Mouse (Mus musculus) limb, embryonic 13.5 days (tissue): ENCODE measurements at regions not wholly inside any gene's neighbourhood (a gene's known extent, or its start where the extent isn't known, plus 50 kb on each side); places are given as distances from the start of the nearest gene placed in this dataset.

Source experiments
- ATAC-seq: fragments of 200-750 bp; cut with Nextera tagmentation; 2 replicates; pipeline ENCODE4 v1.8.0; 2017; ENCODE audit warnings: low read depth, moderate number of reproducible peaks, moderate TSS enrichment; ENCODE audit not compliant: low FRiP score
- H3K27ac ChIP-seq: fragments of 300-500 bp; sonication (generic); 2 replicates; pipeline ENCODE4 v1.5.1; 2015; ENCODE audit warnings: inconsistent platforms, mild to moderate bottlenecking, moderate library complexity
- H3K27me3 ChIP-seq: fragments of 300-500 bp; sonication (generic); 2 replicates; pipeline ENCODE4 v1.6.1; 2015; ENCODE audit warnings: mild to moderate bottlenecking, inconsistent platforms
- H3K36me3 ChIP-seq: fragments of 300-500 bp; sonication (generic); 2 replicates; pipeline ENCODE4 v1.6.1; 2015; ENCODE audit warnings: inconsistent platforms, mild to moderate bottlenecking, moderate library complexity
- H3K4me1 ChIP-seq: fragments of 300-500 bp; sonication (generic); 2 replicates; pipeline ENCODE4 v1.6.1; 2015; ENCODE audit warnings: inconsistent platforms
- H3K4me2 ChIP-seq: fragments of 300-500 bp; sonication (generic); replicated peaks from 2 replicates; pipeline ENCODE4 v1.6.1; 2015; ENCODE audit warnings: inconsistent platforms, mild to moderate bottlenecking, moderate library complexity
- H3K4me3 ChIP-seq: fragments of 300-500 bp; sonication (generic); 2 replicates; pipeline ENCODE4 v1.5.1; 2015; ENCODE audit warnings: moderate library complexity, mild to moderate bottlenecking, inconsistent platforms
- H3K9ac ChIP-seq: fragments of 300-500 bp; sonication (generic); 2 replicates; pipeline ENCODE4 v1.6.1; 2015; ENCODE audit warnings: mild to moderate bottlenecking, inconsistent platforms
- H3K9me3 ChIP-seq: fragments of 300-500 bp; sonication (generic); 2 replicates; pipeline ENCODE4 v1.6.1; 2016; ENCODE audit warnings: inconsistent platforms
- WGBS: fragments of 180-500 bp; shearing (Covaris S2); methylation state at CpG from one replicate; pipeline ENCODE4 v1.1.7; 2015; 5-methylcytosine and 5-hydroxymethylcytosine counted together

DNA sequence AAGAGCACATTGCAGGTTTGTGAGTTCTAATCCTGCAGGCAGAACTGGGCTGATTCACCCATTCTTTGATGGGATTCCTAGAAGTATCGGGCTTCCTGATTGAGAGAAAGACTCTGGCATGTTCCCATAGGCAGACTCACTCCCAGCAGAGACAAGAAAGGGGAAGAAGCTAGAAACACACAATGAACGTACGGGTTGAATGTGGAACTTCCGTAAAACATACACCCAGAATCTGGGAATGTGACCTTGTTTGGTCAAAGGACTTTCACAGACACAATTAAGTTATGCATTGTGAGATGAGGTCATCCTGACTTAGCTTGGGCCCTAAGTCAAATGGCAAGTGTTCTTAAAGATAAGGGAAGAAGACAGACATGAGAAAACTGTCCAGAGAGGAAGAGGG, 86.6 kb upstream of the Klf3 start:
- Histone ChIP-seq H3K4me2 (no peak overlapping the region), H3K27ac (no peak overlapping the region), H3K4me1 (no peaks in the 10 kb centered on the region), H3K9me3 (no peaks in the 10 kb centered on the region), H3K9ac (no peak overlapping the region), H3K27me3 (no peaks in the 10 kb centered on the region), H3K36me3 (no peaks in the 10 kb centered on the region), H3K4me3 (no peak overlapping the region)
- no peak for ATAC-seq
- WGBS, result 88% methylated on average over 4 of the region's 4 CpGs

DNA sequence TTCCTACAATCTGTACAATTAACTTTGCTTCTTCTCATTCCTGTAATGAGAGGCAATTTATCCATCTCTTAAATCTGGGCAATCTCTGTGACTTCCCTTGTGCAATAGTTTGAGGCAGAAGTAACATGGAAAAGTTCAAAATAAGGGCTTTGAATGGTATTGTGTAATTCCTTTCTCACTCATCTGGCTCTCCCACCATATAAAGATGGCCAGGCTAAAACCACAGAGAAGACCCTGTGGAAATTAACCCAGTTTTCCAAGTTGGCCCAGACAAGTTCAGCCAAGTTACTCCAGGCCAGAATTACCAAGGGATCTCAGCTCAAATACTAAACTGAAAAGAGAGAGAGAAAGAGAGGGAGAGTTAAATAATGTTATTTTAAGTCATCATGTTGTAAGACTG, 81.0 kb upstream of the Klf3 start:
- Histone ChIP-seq H3K36me3 (no peaks in the 10 kb centered on the region), H3K4me2 (no peak overlapping the region), H3K9me3 (peaks cover 5% of the 10 kb centered on the region; the same call in 1 of the 2 replicates), H3K4me3 (no peak overlapping the region), H3K4me1 (no peaks in the 10 kb centered on the region), H3K9ac (no peak overlapping the region), H3K27ac (no peak overlapping the region), H3K27me3 (no peaks in the 10 kb centered on the region)
- ATAC-seq, result no peak

DNA sequence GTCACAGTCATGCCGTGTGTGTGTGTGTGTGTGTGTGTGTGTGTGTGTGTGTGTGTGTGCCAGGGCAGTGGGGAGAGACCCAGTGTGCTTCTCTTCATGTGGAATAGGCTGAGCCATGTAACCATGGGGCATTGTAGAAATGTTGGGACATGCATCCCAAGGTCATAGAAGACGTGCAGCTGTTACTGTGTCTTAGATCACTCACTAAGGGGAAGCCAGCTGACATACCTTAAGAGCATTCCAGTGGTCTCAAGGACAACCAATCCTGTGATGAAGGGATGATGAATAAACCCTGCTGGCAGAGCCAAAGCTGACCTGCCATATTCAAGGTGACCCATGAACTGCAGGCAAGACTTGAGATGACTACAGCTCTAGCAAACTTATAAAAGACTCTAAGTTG, 75.3 kb upstream of the Klf3 start:
- H3K4me2 ChIP-seq, result no peak overlapping the region
- H3K9ac ChIP-seq, result no peak overlapping the region
- H3K4me3 ChIP-seq, result no peak overlapping the region
- WGBS, result 70% methylated on average over 2 of the region's 2 CpGs
- peaks cover 5% of the 10 kb centered on the region; the same call in 1 of the 2 replicates for H3K9me3 ChIP-seq
- ATAC-seq, result no peak
- no peaks in the 10 kb centered on the region for H3K4me1 ChIP-seq
- no peak overlapping the region for H3K27ac ChIP-seq
- no peaks in the 10 kb centered on the region for H3K36me3 ChIP-seq
- no peaks in the 10 kb centered on the region for H3K27me3 ChIP-seq

DNA sequence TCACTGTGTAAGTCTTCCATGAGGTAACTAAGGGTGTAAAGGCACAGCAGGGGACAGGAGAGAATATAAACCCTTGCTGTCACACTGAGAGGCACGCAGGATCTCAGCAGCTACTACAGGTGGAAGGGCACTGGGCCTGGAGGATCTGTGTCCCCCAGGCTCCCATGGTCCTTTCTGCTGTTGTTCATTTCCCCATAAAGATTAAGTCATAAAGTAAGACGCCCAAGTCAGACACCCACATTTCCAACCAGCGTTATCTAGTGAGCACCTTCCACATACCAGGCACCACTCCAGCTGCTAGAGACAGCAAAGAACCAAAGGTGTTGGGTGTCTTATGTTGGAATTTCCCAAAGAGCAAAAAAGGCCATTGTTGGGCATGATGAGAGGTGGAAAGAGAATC, 70.8 kb upstream of the Klf3 start:
- H3K27me3 ChIP-seq, result no peaks in the 10 kb centered on the region
- H3K4me1 ChIP-seq, result peaks cover under 1% of the 10 kb centered on the region; the same call in 1 of the 2 replicates
- H3K4me3 ChIP-seq, result no peak overlapping the region
- no peaks in the 10 kb centered on the region for H3K36me3 ChIP-seq
- no peaks in the 10 kb centered on the region for H3K9me3 ChIP-seq
- no peak overlapping the region for H3K4me2 ChIP-seq
- H3K9ac ChIP-seq, result no peak overlapping the region
- 80% methylated on average over 3 of the region's 3 CpGs for WGBS
- no peak for ATAC-seq
- no peak overlapping the region for H3K27ac ChIP-seq

DNA sequence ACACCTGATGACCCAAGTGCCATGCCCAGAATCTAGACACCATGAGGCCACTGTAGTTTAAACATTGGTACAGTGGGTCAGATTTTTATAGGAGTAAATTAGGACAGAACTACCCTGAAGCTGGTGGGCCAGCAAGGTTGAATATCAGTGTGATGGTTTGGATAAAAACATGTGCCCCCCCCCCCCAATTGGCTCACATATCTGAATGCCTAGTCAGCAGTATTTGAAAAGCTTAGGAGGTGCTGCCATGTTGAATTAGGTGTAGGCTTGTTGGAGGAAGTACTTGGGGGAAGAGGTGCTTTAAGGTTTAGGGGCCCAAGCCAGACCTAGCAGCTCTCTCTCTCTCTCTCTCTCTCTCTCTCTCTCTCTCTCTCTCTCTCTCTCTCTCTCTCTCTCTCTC, 66.2 kb upstream of the Klf3 start:
- no peak for ATAC-seq
- peaks cover 29% of the 10 kb centered on the region for H3K4me1 ChIP-seq
- no peaks in the 10 kb centered on the region for H3K9me3 ChIP-seq
- no peaks in the 10 kb centered on the region for H3K36me3 ChIP-seq
- H3K4me3 ChIP-seq, result no peak overlapping the region
- no peak overlapping the region for H3K9ac ChIP-seq
- H3K4me2 ChIP-seq, result no peak overlapping the region
- no peaks in the 10 kb centered on the region for H3K27me3 ChIP-seq
- H3K27ac ChIP-seq, result no peak overlapping the region

DNA sequence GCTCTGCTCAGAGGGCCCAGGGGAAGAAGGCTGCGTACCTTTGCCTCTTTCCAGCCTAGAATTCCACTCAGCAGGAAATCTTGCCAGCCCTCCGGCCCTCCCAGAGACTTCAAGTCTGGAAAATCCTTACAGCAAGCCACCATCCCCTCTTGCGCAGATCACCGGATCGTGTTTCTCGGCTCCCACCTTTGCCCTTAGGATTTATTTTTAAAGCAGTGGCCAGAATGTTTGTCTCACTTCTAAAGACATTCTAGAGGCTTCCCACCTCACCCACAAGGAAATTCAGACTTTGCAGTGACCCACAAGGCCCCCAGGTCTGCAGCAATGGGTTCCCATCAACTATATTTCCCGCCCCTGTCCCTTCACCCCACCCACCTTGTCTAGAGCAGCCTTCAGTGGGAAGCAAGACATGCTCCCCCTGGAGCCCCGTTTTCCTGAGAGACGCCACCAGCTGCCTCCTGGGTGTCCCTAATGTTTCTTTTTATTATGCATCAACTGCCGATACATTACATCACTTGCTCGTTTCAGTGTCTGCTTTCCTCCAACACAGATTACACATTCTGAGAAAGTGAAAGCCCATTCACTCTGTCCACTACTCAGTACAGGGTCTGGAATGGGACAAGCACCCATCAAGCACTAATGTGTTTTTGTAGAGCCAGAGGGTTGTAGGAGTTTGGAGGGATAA, 65.0 kb upstream of the Klf3 start:
- no peak for ATAC-seq
- Histone ChIP-seq H3K36me3 (no peaks in the 10 kb centered on the region), H3K4me2 (peak overlapping the region; percentile 30), H3K4me1 (peaks cover 29% of the 10 kb centered on the region), H3K27me3 (no peaks in the 10 kb centered on the region), H3K9me3 (no peaks in the 10 kb centered on the region), H3K9ac (no peak overlapping the region; the same call in 1 of the 2 replicates), H3K4me3 (no peak overlapping the region), H3K27ac (peak overlapping the region; percentile 61)
- WGBS, result 10% methylated on average over 11 of the region's 11 CpGs

DNA sequence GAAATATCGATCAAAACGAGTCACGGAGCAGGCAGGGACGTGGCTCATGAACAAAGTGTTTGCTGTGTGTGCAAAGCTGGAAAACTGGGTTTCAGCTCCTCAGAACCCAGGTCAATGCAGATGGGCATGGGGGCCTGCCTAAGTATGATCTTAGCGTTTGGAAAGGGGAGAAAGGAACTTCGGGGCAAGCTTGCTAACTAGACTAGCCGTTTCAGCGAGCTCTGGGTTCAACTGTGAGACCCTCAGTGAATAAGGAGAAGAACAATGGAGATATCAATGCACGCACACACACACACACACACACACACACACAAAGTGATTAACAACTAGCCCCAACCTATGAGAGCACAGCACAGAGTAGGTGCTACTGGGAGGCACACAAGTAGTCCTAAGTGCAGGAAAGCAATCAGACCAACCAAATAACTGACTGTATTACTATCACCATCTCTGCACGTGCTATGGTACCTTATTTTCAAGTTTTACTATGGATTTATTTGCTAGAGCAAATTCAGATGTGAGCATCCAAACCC, 64.3 kb upstream of the Klf3 start:
- ATAC-seq, result 0 out of 2 replicates have a peak, but pooled peaks have one; percentile 6
- WGBS, result 42% methylated on average over 10 of the region's 10 CpGs

DNA sequence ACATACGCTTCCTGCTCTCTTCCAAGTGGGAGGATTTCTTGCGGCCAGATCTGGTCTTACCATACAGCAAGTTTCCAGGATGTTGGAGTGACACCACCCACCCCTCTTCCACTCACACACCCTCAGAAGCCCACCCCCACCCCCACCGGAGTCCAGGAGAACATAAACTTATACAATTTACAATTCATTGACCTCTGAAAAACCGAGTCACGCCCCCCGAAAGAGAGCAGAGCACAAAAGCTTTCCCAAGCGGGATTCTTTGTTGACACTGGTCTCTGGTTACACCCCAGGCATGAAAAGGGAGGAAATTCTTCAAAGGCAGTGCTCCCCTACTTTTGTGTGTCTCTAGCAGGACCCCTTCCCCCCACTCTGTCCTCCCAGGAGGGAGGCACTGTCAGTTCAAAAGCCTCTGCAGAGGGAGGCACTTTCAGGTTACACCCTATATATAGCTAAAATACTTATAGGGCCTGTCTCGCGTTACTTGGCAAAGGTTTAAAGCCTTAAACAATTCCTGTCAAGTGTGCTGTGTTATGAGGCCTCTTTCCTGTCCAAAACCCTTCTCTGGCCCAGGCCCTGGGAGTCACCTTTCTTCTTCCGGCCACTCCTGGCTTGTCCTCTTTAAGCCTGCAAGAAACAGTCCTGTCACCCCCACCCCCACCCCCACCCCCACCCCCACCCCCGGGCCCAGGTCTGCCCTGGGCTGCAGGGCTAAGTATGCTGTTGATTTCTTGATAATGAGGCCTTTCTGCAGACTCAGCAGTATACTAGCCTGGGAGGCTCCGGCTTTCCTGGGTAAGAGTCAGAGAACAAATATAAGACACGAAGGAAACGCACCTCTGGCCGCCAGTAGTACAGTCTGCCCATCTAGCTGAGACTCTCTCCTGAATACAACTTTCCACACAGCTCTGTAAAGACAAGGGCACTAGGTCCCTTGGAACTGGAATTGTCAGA, 63.6 kb upstream of the Klf3 start:
- Histone ChIP-seq H3K4me2 (peak overlapping the region; percentile 7; the same call in 1 of the 2 replicates), H3K36me3 (no peaks in the 10 kb centered on the region), H3K27ac (peak overlapping the region; percentile 83), H3K9ac (no peak overlapping the region), H3K4me3 (no peak overlapping the region), H3K4me1 (peaks cover 29% of the 10 kb centered on the region), H3K27me3 (no peaks in the 10 kb centered on the region), H3K9me3 (no peaks in the 10 kb centered on the region)
- 12% methylated on average over 15 of the region's 15 CpGs for WGBS
- peak; percentile 77 for ATAC-seq

More for the DNA sequence above, 64.3 kb upstream of the Klf3 start:
- no peaks in the 10 kb centered on the region for H3K27me3 ChIP-seq
- H3K4me2 ChIP-seq, result peak overlapping the region; percentile 30
- H3K9me3 ChIP-seq, result no peaks in the 10 kb centered on the region
- H3K4me1 ChIP-seq, result peaks cover 29% of the 10 kb centered on the region
- H3K4me3 ChIP-seq, result no peak overlapping the region
- H3K27ac ChIP-seq, result peak overlapping the region; percentile 83; the same call in 1 of the 2 replicates
- no peak overlapping the region for H3K9ac ChIP-seq
- H3K36me3 ChIP-seq, result no peaks in the 10 kb centered on the region

DNA sequence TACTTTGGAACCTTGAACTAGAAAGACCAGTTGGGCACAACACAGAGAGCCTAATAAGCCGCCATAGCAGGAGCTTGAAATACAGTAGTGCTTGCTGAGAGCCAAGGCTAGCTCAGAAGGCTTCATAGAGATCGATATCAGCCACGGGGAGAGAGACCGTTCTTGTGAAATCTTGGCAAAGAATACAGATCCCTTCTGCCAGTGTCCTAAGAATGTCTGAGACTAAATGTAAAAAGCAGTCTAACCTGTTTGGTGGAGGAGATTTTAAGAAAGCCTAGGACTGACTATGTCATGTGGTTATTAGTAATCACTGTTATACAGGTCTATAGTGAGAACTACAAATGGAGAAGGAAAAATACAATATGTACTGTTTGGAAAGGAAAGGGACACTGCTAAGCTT, 59.1 kb upstream of the Klf3 start:
- 93% methylated on average over 4 of the region's 4 CpGs for WGBS
- no peaks in the 10 kb centered on the region for H3K27me3 ChIP-seq
- no peak overlapping the region for H3K4me2 ChIP-seq
- no peak overlapping the region for H3K4me3 ChIP-seq
- peaks cover 11% of the 10 kb centered on the region for H3K4me1 ChIP-seq
- H3K9me3 ChIP-seq, result no peaks in the 10 kb centered on the region
- no peak overlapping the region for H3K27ac ChIP-seq
- H3K36me3 ChIP-seq, result no peaks in the 10 kb centered on the region
- ATAC-seq, result no peak
- no peak overlapping the region for H3K9ac ChIP-seq

DNA sequence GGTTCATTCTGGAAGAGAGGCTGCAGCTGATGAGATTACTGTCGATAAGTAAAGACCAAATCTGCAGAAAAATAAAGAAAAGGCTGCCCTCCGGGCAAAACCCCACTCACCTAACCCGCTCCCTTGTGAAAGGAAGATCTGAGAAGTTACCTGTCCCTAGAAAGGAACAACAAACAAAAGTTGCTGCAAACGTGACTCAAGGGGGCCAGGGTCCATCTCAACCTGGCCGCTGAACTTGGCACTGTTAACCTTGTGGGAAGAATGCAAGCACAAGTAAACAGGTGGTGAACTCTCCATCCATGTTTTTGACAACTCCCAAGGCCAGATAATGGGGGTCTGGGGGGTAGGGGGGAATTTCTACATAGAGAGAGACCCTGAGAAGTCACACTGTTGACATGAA, 58.7 kb upstream of the Klf3 start:
- Histone ChIP-seq H3K27me3 (no peaks in the 10 kb centered on the region), H3K9ac (no peak overlapping the region), H3K4me1 (peaks cover 7% of the 10 kb centered on the region), H3K27ac (no peak overlapping the region), H3K4me2 (no peak overlapping the region), H3K4me3 (no peak overlapping the region), H3K9me3 (no peaks in the 10 kb centered on the region), H3K36me3 (no peaks in the 10 kb centered on the region)
- WGBS, result 89% methylated on average over 5 of the region's 5 CpGs
- no peak for ATAC-seq

DNA sequence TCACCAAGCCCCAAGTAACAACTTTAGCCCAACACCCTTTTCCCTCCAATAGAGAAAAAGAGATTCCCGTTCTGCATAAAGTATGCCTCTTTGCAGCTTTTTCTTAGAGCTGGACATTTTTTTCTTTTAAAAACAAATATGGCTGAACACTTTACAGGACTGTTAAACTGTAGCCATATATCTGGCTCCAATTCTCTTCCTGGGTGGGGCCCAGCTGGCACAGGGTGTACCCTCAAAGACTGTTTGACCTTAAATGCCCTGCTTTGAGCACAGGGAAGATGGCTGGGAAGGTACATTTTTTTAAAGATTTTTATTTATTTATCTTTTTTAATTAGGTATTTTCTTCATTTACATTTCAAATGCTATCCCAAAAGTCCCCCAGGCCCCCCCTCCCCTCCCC, 55.7 kb upstream of the Klf3 start:
- no peak for ATAC-seq
- no peak overlapping the region for H3K4me2 ChIP-seq
- 40% methylated on average over 1 of the region's 1 CpGs for WGBS
- no peak overlapping the region for H3K9ac ChIP-seq
- H3K4me3 ChIP-seq, result no peak overlapping the region
- no peaks in the 10 kb centered on the region for H3K36me3 ChIP-seq
- H3K4me1 ChIP-seq, result no peaks in the 10 kb centered on the region
- H3K27me3 ChIP-seq, result no peaks in the 10 kb centered on the region
- no peaks in the 10 kb centered on the region for H3K9me3 ChIP-seq
- no peak overlapping the region for H3K27ac ChIP-seq

DNA sequence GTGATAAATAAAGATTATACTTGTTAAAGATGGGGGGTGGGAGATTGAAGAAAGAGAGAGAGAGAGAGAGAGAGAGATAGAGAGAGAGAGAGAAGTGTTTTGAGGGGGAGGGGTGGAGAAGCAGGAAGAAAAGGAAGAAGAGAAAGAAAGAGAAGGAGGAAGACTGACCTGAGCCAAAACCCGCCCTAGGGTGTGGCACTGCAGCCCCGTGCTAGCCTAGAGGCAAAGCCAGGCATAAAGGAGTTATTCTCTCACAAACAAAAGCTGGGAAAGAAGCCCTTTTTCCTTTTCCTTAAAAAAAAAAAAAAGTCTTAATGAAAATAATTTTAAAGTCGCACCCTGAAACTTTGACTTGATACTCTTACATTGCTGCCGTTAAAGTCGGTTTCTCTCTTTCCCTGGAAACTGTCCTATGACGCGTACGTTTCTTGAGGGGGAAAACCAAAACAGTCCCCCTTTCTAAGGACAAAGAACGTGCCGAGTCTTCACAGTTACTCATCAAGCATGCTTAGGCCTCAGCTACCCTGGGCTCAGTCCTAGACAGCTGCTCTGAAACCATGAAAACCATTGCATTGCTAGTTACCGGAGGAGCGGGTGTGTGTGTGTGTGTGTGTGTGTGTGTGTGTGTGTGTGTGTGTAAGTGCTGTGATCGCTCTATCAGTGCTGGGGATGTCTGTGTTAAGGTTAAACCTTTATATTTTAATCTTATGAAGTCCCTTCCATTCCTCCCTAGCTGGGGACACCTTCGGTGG, 53.6 kb upstream of the Klf3 start:
- no peak overlapping the region for H3K27ac ChIP-seq
- H3K9me3 ChIP-seq, result no peaks in the 10 kb centered on the region
- no peaks in the 10 kb centered on the region for H3K4me1 ChIP-seq
- H3K9ac ChIP-seq, result no peak overlapping the region
- no peak overlapping the region for H3K4me3 ChIP-seq
- H3K27me3 ChIP-seq, result no peaks in the 10 kb centered on the region
- no peak for ATAC-seq
- no peaks in the 10 kb centered on the region for H3K36me3 ChIP-seq
- WGBS, result 76% methylated on average over 14 of the region's 14 CpGs
- H3K4me2 ChIP-seq, result no peak overlapping the region
